Mouse (Mus musculus): ENCODE measurements around the gene Dab1.

- no peak for TF ChIP-seq CTCF (IDR thresholded peaks at IDR 0.05; ENCODE audit: control insufficient read depth, insufficient read depth, low read length)
- no peak for TF ChIP-seq POLR2A (IDR thresholded peaks at IDR 0.05; ENCODE audit: borderline replicate concordance, control insufficient read depth, low read depth, low read length)
These were observed 103.6 kb downstream of the Dab1 start for GRCm38 (mm10) chr4:103722738-103723137.
